Mouse (Mus musculus): Measurements from ENCODE around the gene Cadm4. TPM values are rescaled to one million over a fixed set of nuclear protein-coding genes. Genes with fewer than 3 reads are reported as not detected.
A peak's percentile ranks its signal among the peaks of the same experiment; 100 is the strongest.

The Cadm4 gene
- total and polyA plus RNA-seq, 3 experiments: 0.16 to 0.59 (median 0.36) TPM

DNA sequence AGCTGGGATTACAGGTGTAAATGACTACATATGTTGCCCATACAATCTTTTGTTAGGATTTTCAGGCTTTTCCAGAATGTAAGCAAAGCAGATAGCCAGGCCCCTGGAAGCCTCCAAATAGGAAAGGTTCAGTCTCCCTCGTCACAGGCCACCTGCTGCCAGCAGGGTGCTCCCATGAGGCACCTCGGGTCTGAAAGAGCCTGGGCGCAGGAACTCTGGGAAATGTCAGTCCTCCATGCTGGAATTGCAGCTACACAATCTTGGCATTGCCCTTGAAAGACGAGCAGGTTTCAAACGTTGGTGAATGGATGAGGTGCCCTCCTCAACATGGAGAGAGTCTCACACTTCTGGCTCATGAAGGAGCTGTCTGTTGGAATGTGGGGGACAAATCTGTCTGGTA lies 56.3 kb downstream of the Cadm4 start:
- Histone ChIP-seq H3K27me3 (replicated peaks) (no peaks in the 10 kb centered on the region), H3K27ac (ENCODE audit: insufficient read depth, low read depth) (no peak overlapping the region), H3K9ac (ENCODE audit: insufficient read depth, low read depth) (no peak overlapping the region), H3K4me3 (replicated peaks in 1 of 3; ENCODE audit: low read depth in 2 of 3, low read length in 2 of 3, poor library complexity in 1 of 3) (no peak overlapping the region), H3K4me2 (ENCODE audit: insufficient read depth, low read depth, poor library complexity, severe bottlenecking) (no peak overlapping the region), H3K36me3 (replicated peaks in 1 of 2; ENCODE audit: control insufficient read depth in 1 of 2, insufficient read depth in 1 of 2, low read length in 1 of 2) (peaks cover 19 to 36% of the 10 kb centered on the region in 2 experiments), H3K4me1 (ENCODE audit: control insufficient read depth in 1 of 2, insufficient read depth in 2 of 2) (peaks cover 0 to 35% of the 10 kb centered on the region in 2 experiments; a peak in 2 of 4 replicates), H3K79me2 (replicated peaks; ENCODE audit: control insufficient read depth, extremely low read depth, insufficient read depth, poor library complexity, severe bottlenecking) (no peaks in the 10 kb centered on the region), H3K9me3 (replicated peaks; ENCODE audit: low read length) (no peaks in the 10 kb centered on the region)
- in situ Hi-C loops (cut with MboI; ENCODE audit: low pct_ligation_motif_present, low pct_unique_long_range_greater_than_20kb, low sequenced_read_pairs) (loop anchor here (10.0 kb wide), 2 partner anchors 57 to 107 kb away; no protein-coding TSS in a partner anchor), dilution Hi-C loops (cut with MboI; ENCODE audit: extremely low pct_ligation_motif_present, extremely low pct_unique_long_range_greater_than_20kb, low sequenced_read_pairs) (no loop called here)
- no peak for DNase-seq (ENCODE audit: extremely low read depth)
- TF ChIP-seq JUND (conservative IDR thresholded peaks at IDR 0.05; ENCODE audit: low read depth, low read length) (no peak), MAX (IDR thresholded peaks at IDR 0.05; ENCODE audit: low read length) (no peak), SIN3A (IDR thresholded peaks at IDR 0.05; ENCODE audit: low read length) (no peak), ZNF384 (IDR thresholded peaks at IDR 0.05; ENCODE audit: low read depth, low read length) (no peak), CTCF (conservative IDR thresholded peaks at IDR 0.05 in 1 of 2, IDR thresholded peaks at IDR 0.05 in 1 of 2; ENCODE audit: low read depth in 2 of 2, low read length in 2 of 2) (peak in 1 of 2 experiments; percentile 19; a peak in 2 of 4 replicates), TBP (conservative IDR thresholded peaks at IDR 0.05; ENCODE audit: low read depth, low read length) (no peak), RAD21 (IDR thresholded peaks at IDR 0.05; ENCODE audit: low read depth, low read length) (no peak; the same call in 1 of the 2 replicates), USF1 (IDR thresholded peaks at IDR 0.05; ENCODE audit: low read depth, low read length) (no peak), SMC3 (IDR thresholded peaks at IDR 0.05; ENCODE audit: low read depth, low read length) (peak; percentile 23; the same call in 1 of the 2 replicates), TCF12 (IDR thresholded peaks at IDR 0.05; ENCODE audit: low read depth, low read length) (no peak), KAT2A (IDR thresholded peaks at IDR 0.05; ENCODE audit: insufficient replicate concordance, low read length) (no peak), UBTF (IDR thresholded peaks at IDR 0.05; ENCODE audit: low read depth, low read length) (no peak), ELF1 (IDR thresholded peaks at IDR 0.05; ENCODE audit: low read depth, low read length) (no peak), MYC (IDR thresholded peaks at IDR 0.05; ENCODE audit: low read depth, low read length) (no peak), BHLHE40 (IDR thresholded peaks at IDR 0.05; ENCODE audit: low read depth, low read length) (no peak)

DNA sequence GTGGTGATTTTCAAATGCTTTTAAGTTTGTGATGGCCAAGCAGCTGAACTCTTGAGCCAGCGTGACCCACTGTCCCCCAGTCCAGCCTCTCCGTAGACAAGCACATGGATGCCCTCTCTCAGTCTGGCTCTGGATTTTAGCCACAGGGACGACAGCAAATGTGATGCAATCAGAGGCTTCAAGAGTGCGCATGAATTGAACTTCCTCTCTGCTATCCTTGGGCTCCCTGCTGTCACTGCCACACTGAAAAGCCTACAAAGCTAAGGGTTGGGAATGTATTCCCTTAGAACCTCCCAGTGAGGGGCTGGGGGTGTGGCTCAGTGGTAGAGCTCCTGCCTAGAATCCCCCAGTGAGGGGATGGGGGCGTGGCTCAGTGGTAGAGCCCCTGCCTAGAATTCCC lies 56.9 kb downstream of the Cadm4 start:
- no peak for DNase-seq (ENCODE audit: extremely low read depth)
- peaks cover 13 to 30% of the 10 kb centered on the region in 2 experiments for H3K36me3 ChIP-seq (replicated peaks in 1 of 2; ENCODE audit: control insufficient read depth in 1 of 2, insufficient read depth in 1 of 2, low read length in 1 of 2)
- H3K9me3 ChIP-seq (replicated peaks; ENCODE audit: low read length): no peaks in the 10 kb centered on the region
- no peaks in the 10 kb centered on the region for H3K79me2 ChIP-seq (replicated peaks; ENCODE audit: control insufficient read depth, extremely low read depth, insufficient read depth, poor library complexity, severe bottlenecking)
- H3K4me3 ChIP-seq (replicated peaks in 1 of 3; ENCODE audit: low read depth in 2 of 3, low read length in 2 of 3, poor library complexity in 1 of 3): no peak overlapping the region
- TF ChIP-seq RAD21 (IDR thresholded peaks at IDR 0.05; ENCODE audit: low read depth, low read length): no peak
- TF ChIP-seq CHD1 (IDR thresholded peaks at IDR 0.05; ENCODE audit: low read depth, low read length): no peak
- no peak for TF ChIP-seq ELF1 (IDR thresholded peaks at IDR 0.05; ENCODE audit: low read depth, low read length)
- TF ChIP-seq ZNF384 (IDR thresholded peaks at IDR 0.05; ENCODE audit: low read depth, low read length): no peak
- TF ChIP-seq RCOR1 (conservative IDR thresholded peaks at IDR 0.05; ENCODE audit: low read depth, low read length): no peak
- no peak for TF ChIP-seq ZC3H11A (IDR thresholded peaks at IDR 0.05; ENCODE audit: low read depth, low read length)
- no peak for TF ChIP-seq JUND (conservative IDR thresholded peaks at IDR 0.05; ENCODE audit: low read depth, low read length)
- TF ChIP-seq BHLHE40 (IDR thresholded peaks at IDR 0.05; ENCODE audit: low read depth, low read length): no peak
- no peak for TF ChIP-seq SIN3A (IDR thresholded peaks at IDR 0.05; ENCODE audit: low read length)
- TF ChIP-seq ZMIZ1 (IDR thresholded peaks at IDR 0.05; ENCODE audit: low read depth, low read length): no peak
- no peak for TF ChIP-seq NELFE (IDR thresholded peaks at IDR 0.05; ENCODE audit: low read depth, low read length)
- no peak for TF ChIP-seq EP300 (IDR thresholded peaks at IDR 0.05; ENCODE audit: low read length)
- no peak for TF ChIP-seq POLR2AphosphoS2 (IDR thresholded peaks at IDR 0.05; ENCODE audit: low read depth, low read length)
- no peak for TF ChIP-seq GABPA (IDR thresholded peaks at IDR 0.05; ENCODE audit: insufficient replicate concordance, low read depth, low read length)
- no peak for TF ChIP-seq TBP (conservative IDR thresholded peaks at IDR 0.05; ENCODE audit: low read depth, low read length)
- no peak for TF ChIP-seq MAZ (IDR thresholded peaks at IDR 0.05; ENCODE audit: low read depth, low read length)
- no peak for TF ChIP-seq ZKSCAN1 (IDR thresholded peaks at IDR 0.05; ENCODE audit: borderline replicate concordance, low read depth, low read length)
- peaks cover 0 to 29% of the 10 kb centered on the region in 2 experiments; a peak in 2 of 4 replicates for H3K4me1 ChIP-seq (ENCODE audit: control insufficient read depth in 1 of 2, insufficient read depth in 2 of 2)
- no peaks in the 10 kb centered on the region for H3K27me3 ChIP-seq (replicated peaks)
- dilution Hi-C loops (cut with MboI; ENCODE audit: extremely low pct_ligation_motif_present, extremely low pct_unique_long_range_greater_than_20kb, low sequenced_read_pairs) (no loop called here), in situ Hi-C loops (cut with MboI; ENCODE audit: low pct_ligation_motif_present, low pct_unique_long_range_greater_than_20kb, low sequenced_read_pairs) (loop anchor here (10.0 kb wide), 2 partner anchors 56 to 106 kb away; no protein-coding TSS in a partner anchor)
- no peak overlapping the region for H3K27ac ChIP-seq (ENCODE audit: insufficient read depth, low read depth)
- no peak overlapping the region for H3K4me2 ChIP-seq (ENCODE audit: insufficient read depth, low read depth, poor library complexity, severe bottlenecking)
- no peak overlapping the region for H3K9ac ChIP-seq (ENCODE audit: insufficient read depth, low read depth)
